Mouse (Mus musculus): ENCODE results near the gene Drd3. TPM values are rescaled to one million over a fixed set of nuclear protein-coding genes. Genes with fewer than 3 reads are reported as not detected.

The Drd3 gene
- total and polyA plus RNA-seq, 3 experiments, result not detected

DNA sequence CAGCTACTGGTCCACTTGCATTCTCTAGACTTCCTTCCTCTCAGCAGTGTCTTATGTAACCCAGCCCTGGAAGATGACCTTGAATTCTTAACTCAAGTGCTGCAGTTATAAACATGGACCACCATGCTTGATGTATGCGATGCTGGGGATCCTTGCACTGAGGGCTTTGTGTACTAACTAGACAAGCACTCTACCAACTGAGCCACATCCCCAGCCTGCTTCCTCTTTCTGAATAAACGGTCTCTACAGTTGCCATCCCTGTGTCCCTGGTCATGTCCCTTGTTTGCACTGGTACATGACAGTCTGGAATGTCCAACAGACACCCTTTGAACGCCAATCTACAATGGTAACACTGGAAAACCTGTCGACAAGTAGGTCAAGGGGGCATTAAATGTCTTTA is 23.5 kb upstream of the Drd3 start:
- no peak for DNase-seq (ENCODE audit: extremely low read depth)
- Histone ChIP-seq H3K4me3 (replicated peaks in 1 of 3; ENCODE audit: low read depth in 2 of 3, low read length in 2 of 3, poor library complexity in 1 of 3) (no peak overlapping the region), H3K4me1 (ENCODE audit: control insufficient read depth in 1 of 2, insufficient read depth in 2 of 2) (peaks cover 3% of the 10 kb centered on the region in 2 experiments; a peak in 2 of 4 replicates), H3K9me3 (replicated peaks; ENCODE audit: low read length) (no peaks in the 10 kb centered on the region), H3K27ac (ENCODE audit: insufficient read depth, low read depth) (no peak overlapping the region), H3K27me3 (replicated peaks) (no peaks in the 10 kb centered on the region), H3K36me3 (replicated peaks in 1 of 2; ENCODE audit: control insufficient read depth in 1 of 2, insufficient read depth in 1 of 2, low read length in 1 of 2) (no peaks in the 10 kb centered on the region), H3K79me2 (replicated peaks; ENCODE audit: control insufficient read depth, extremely low read depth, insufficient read depth, poor library complexity, severe bottlenecking) (no peaks in the 10 kb centered on the region), H3K9ac (ENCODE audit: insufficient read depth, low read depth) (no peak overlapping the region), H3K4me2 (ENCODE audit: insufficient read depth, low read depth, poor library complexity, severe bottlenecking) (no peak overlapping the region)
- in situ Hi-C loops (cut with MboI; ENCODE audit: low pct_ligation_motif_present, low pct_unique_long_range_greater_than_20kb, low sequenced_read_pairs) (no loop called here), dilution Hi-C loops (cut with MboI; ENCODE audit: extremely low pct_ligation_motif_present, extremely low pct_unique_long_range_greater_than_20kb, low sequenced_read_pairs) (no loop called here)
- no peak for TF ChIP-seq E2F4 (IDR thresholded peaks at IDR 0.05; ENCODE audit: insufficient replicate concordance, low read depth, low read length)
- TF ChIP-seq JUND (conservative IDR thresholded peaks at IDR 0.05; ENCODE audit: low read depth, low read length), result no peak
- TF ChIP-seq MAZ (IDR thresholded peaks at IDR 0.05; ENCODE audit: low read depth, low read length), result no peak
- no peak for TF ChIP-seq JUN (IDR thresholded peaks at IDR 0.05; ENCODE audit: insufficient read depth, low read depth, low read length)
- no peak for TF ChIP-seq USF2 (conservative IDR thresholded peaks at IDR 0.05; ENCODE audit: low read depth, low read length)
- TF ChIP-seq MEF2A (IDR thresholded peaks at IDR 0.05; ENCODE audit: borderline replicate concordance, low read depth, low read length), result no peak
- no peak for TF ChIP-seq HCFC1 (IDR thresholded peaks at IDR 0.05; ENCODE audit: low read depth, low read length)
- no peak for TF ChIP-seq NELFE (IDR thresholded peaks at IDR 0.05; ENCODE audit: low read depth, low read length)

DNA sequence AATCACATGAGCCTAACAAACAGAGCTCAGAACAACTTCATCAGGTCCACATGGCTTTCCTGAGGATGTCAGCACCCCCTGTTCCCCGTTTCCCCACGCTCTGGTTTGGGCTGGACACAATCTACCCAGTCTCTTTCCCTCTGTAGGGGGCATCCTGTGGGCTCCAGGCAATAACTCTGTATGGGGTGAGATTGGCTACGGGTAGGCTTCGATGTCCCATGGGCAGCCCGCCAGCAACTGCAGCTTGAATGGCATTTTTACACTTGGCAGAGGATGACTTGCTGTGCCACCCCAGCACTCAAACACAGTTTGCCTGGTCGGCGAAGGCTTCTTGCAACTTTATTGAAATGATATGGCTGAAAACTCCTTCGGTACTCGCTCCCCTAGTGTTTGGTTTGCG is 21.3 kb upstream of the Drd3 start:
- H3K9me3 ChIP-seq (replicated peaks; ENCODE audit: low read length), result no peaks in the 10 kb centered on the region
- no peak overlapping the region for H3K4me3 ChIP-seq (replicated peaks in 1 of 3; ENCODE audit: low read depth in 2 of 3, low read length in 2 of 3, poor library complexity in 1 of 3)
- no peak overlapping the region for H3K4me2 ChIP-seq (ENCODE audit: insufficient read depth, low read depth, poor library complexity, severe bottlenecking)
- no peaks in the 10 kb centered on the region for H3K79me2 ChIP-seq (replicated peaks; ENCODE audit: control insufficient read depth, extremely low read depth, insufficient read depth, poor library complexity, severe bottlenecking)
- H3K4me1 ChIP-seq (ENCODE audit: control insufficient read depth in 1 of 2, insufficient read depth in 2 of 2), result peaks cover 3% of the 10 kb centered on the region in 2 experiments; a peak in 2 of 4 replicates
- dilution Hi-C loops (cut with MboI; ENCODE audit: extremely low pct_ligation_motif_present, extremely low pct_unique_long_range_greater_than_20kb, low sequenced_read_pairs) (no loop called here), in situ Hi-C loops (cut with MboI; ENCODE audit: low pct_ligation_motif_present, low pct_unique_long_range_greater_than_20kb, low sequenced_read_pairs) (no loop called here)
- no peak for TF ChIP-seq JUND (conservative IDR thresholded peaks at IDR 0.05; ENCODE audit: low read depth, low read length)
- TF ChIP-seq USF2 (conservative IDR thresholded peaks at IDR 0.05; ENCODE audit: low read depth, low read length), result no peak
- no peak for TF ChIP-seq ZNF384 (IDR thresholded peaks at IDR 0.05; ENCODE audit: low read depth, low read length)
- no peak for TF ChIP-seq IRF4 (IDR thresholded peaks at IDR 0.05; ENCODE audit: low read depth, low read length)
- TF ChIP-seq NRF1 (IDR thresholded peaks at IDR 0.05; ENCODE audit: low read depth, low read length), result no peak
- TF ChIP-seq TCF12 (IDR thresholded peaks at IDR 0.05; ENCODE audit: low read depth, low read length), result no peak
- no peak for TF ChIP-seq SMC3 (IDR thresholded peaks at IDR 0.05; ENCODE audit: low read depth, low read length)
- no peak for TF ChIP-seq RAD21 (IDR thresholded peaks at IDR 0.05; ENCODE audit: low read depth, low read length)
- no peak for TF ChIP-seq MYC (IDR thresholded peaks at IDR 0.05; ENCODE audit: low read depth, low read length)
- no peak for TF ChIP-seq SIN3A (IDR thresholded peaks at IDR 0.05; ENCODE audit: low read length)
- TF ChIP-seq MAZ (IDR thresholded peaks at IDR 0.05; ENCODE audit: low read depth, low read length), result no peak
- TF ChIP-seq ELF1 (IDR thresholded peaks at IDR 0.05; ENCODE audit: low read depth, low read length), result no peak
- peaks cover 2% of the 10 kb centered on the region for H3K27me3 ChIP-seq (replicated peaks)
- no peak overlapping the region for H3K27ac ChIP-seq (ENCODE audit: insufficient read depth, low read depth)
- H3K36me3 ChIP-seq (replicated peaks in 1 of 2; ENCODE audit: control insufficient read depth in 1 of 2, insufficient read depth in 1 of 2, low read length in 1 of 2), result no peaks in the 10 kb centered on the region
- no peak for DNase-seq (ENCODE audit: extremely low read depth)
- H3K9ac ChIP-seq (ENCODE audit: insufficient read depth, low read depth), result no peak overlapping the region

Data from CH12.LX (cell line).